Mouse (Mus musculus) neural tube, embryonic 11.5 days (tissue): ENCODE data around the gene Vasn. TPM values are rescaled to one million over a fixed set of nuclear protein-coding genes. Genes with fewer than 3 reads are reported as not detected.

ENCODE experiments used
- ATAC-seq: fragments of 200-750 bp; cut with Nextera tagmentation; 2 replicates; pipeline ENCODE4 v1.8.0; 2017; ENCODE audit warnings: moderate number of reproducible peaks, mild to moderate bottlenecking, moderate TSS enrichment, moderate library complexity; ENCODE audit not compliant: insufficient read depth, low FRiP score, low TSS enrichment
- DNase-seq: peaks from one replicate; pipeline ENCODE4 v3.0.0-alpha.2; 2015; ENCODE audit warnings: low spot score
- H3K27ac ChIP-seq: fragments of 300-500 bp; sonication (generic); 2 replicates; pipeline ENCODE4 v1.5.1; 2014; ENCODE audit warnings: low read depth, mild to moderate bottlenecking, low read length
- H3K27me3 ChIP-seq: fragments of 300-500 bp; sonication (generic); 2 replicates; pipeline ENCODE4 v1.6.1; 2014; ENCODE audit warnings: mild to moderate bottlenecking, low read length, mixed read lengths; ENCODE audit not compliant: control insufficient read depth, insufficient read depth
- H3K36me3 ChIP-seq: fragments of 300-500 bp; sonication (generic); 2 replicates; pipeline ENCODE4 v1.6.1; 2014; ENCODE audit warnings: mild to moderate bottlenecking, low read length, moderate library complexity, mixed read lengths; ENCODE audit not compliant: control insufficient read depth, insufficient read depth
- H3K4me1 ChIP-seq: fragments of 300-500 bp; sonication (generic); 2 replicates; pipeline ENCODE4 v1.6.1; 2014; ENCODE audit warnings: low read length, mixed read lengths; ENCODE audit not compliant: control insufficient read depth, insufficient read depth
- H3K4me2 ChIP-seq: fragments of 300-500 bp; sonication (generic); 2 replicates; pipeline ENCODE4 v1.6.1; 2014; ENCODE audit warnings: low read depth, mild to moderate bottlenecking, moderate library complexity
- H3K4me3 ChIP-seq: fragments of 300-500 bp; sonication (generic); 2 replicates; pipeline ENCODE4 v1.5.1; 2014; ENCODE audit warnings: low read depth, low read length
- H3K9ac ChIP-seq: fragments of 300-500 bp; sonication (generic); 2 replicates; pipeline ENCODE4 v1.6.1; 2014; ENCODE audit warnings: mild to moderate bottlenecking, low read length
- H3K9me3 ChIP-seq: fragments of 300-500 bp; sonication (generic); 2 replicates; pipeline ENCODE4 v1.6.1; 2016; ENCODE audit warnings: low read length; ENCODE audit not compliant: control insufficient read depth
- WGBS: fragments of 180-500 bp; shearing (Covaris S2); extraction: QIAGEN DNeasy Blood & Tissue Kit; methylation state at CpG from one replicate; pipeline ENCODE4 v1.1.7; 2014; 5-methylcytosine and 5-hydroxymethylcytosine counted together
- polyA plus RNA-seq: library from polyadenylated mRNA; unstranded; fragments of >200 nt; fragmentation: Nextera tagmentation; extraction: Ambion mirVana; gene quantifications from 2 replicates; pipeline ENCODE4 v1.2.1, GENCODE M21; 2014

Gene Vasn
- polyA plus RNA-seq, 1 experiment from 2014 or later: 11.1 TPM

DNA sequence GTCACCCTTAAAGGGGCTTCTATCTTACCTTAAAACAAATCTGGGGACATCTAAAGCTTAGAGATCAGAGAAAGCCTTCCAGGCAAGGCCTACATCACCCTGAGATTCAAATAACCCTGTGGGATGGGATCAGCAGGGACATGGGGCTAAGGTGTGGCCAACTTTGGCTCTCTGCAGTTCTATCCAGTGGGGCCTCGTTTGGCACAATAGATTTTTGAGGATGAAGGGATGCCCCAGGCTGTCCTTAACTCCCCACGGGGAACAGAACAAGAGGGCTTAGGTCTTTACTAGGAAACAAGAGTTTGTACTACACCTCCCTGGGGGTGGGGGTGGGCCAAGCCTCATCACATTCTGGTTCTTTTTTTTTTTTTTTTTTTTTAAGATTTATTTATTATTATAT lies 19.6 kb downstream of the Vasn start:
- Histone ChIP-seq H3K4me1 (0 out of 2 replicates have a peak, but pooled peaks cover 2% of the 10 kb centered on the region), H3K36me3 (no peaks in the 10 kb centered on the region), H3K27me3 (no peaks in the 10 kb centered on the region), H3K4me3 (no peak overlapping the region), H3K4me2 (no peak overlapping the region), H3K9ac (no peak overlapping the region), H3K27ac (no peak overlapping the region), H3K9me3 (no peaks in the 10 kb centered on the region)
- DNase-seq (no peak), ATAC-seq (no peak)
- whole genome bisulfite sequencing: 34% methylated on average over 2 of the region's 2 CpGs

DNA sequence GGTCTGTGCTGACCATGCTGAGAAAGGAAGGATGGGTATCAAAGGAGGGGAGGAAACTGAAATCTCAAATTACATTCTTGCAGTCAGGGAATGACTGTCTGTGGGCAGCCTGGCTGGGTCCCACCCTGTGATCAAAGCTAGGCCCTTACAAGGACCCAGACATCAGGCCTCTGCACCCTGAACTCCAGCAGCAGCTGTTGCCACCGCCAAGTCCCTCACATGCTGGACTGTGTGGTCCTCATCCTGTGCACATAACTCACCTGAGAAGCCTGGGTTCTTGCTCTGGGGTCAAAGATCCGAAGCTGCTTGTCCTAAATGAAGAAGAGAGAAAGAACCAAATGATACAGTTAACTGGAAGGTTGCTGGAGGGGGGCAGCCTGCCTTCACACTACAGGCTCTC lies 21.9 kb downstream of the Vasn start:
- H3K9ac ChIP-seq: no peak overlapping the region
- H3K36me3 ChIP-seq: no peaks in the 10 kb centered on the region

DNA sequence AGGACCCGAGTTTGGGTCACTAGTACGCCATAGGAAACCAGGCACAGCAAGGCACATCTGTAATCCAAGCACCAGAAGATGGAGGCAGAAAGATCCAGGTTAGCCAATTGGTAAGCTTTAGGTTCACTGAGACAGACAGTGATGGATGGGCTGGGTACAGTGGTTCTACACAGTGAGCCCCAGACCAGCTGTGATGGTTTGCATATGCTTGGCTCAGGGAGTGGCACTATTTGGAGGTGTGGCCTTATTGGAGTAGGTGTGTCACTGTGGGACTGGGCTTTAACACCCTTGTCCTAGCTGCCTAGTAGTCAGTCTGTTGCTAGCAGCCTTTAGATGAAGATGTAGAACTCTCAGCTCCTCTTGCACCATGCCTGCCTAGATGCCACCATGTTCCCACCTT lies 24.1 kb downstream of the Vasn start:
- peaks cover 3% of the 10 kb centered on the region; the same call in 1 of the 2 replicates for H3K36me3 ChIP-seq
- H3K4me1 ChIP-seq: no peaks in the 10 kb centered on the region
- no peak for DNase-seq
- no peak overlapping the region for H3K4me2 ChIP-seq
- no peak for ATAC-seq
- WGBS: 79% methylated on average over 2 of the region's 2 CpGs
- no peak overlapping the region for H3K4me3 ChIP-seq
- H3K27me3 ChIP-seq: no peaks in the 10 kb centered on the region
- H3K9me3 ChIP-seq: no peaks in the 10 kb centered on the region
- H3K9ac ChIP-seq: no peak overlapping the region
- no peak overlapping the region for H3K27ac ChIP-seq

More for the DNA sequence above, 21.9 kb downstream of the Vasn start:
- no peak overlapping the region for H3K4me3 ChIP-seq
- H3K4me2 ChIP-seq: no peak overlapping the region
- H3K4me1 ChIP-seq: 0 out of 2 replicates have a peak, but pooled peaks cover 1% of the 10 kb centered on the region
- H3K27ac ChIP-seq: no peak overlapping the region
- no peaks in the 10 kb centered on the region for H3K9me3 ChIP-seq
- 63% methylated on average over 2 of the region's 2 CpGs for WGBS
- no peaks in the 10 kb centered on the region for H3K27me3 ChIP-seq
- DNase-seq (no peak), ATAC-seq (no peak)

DNA sequence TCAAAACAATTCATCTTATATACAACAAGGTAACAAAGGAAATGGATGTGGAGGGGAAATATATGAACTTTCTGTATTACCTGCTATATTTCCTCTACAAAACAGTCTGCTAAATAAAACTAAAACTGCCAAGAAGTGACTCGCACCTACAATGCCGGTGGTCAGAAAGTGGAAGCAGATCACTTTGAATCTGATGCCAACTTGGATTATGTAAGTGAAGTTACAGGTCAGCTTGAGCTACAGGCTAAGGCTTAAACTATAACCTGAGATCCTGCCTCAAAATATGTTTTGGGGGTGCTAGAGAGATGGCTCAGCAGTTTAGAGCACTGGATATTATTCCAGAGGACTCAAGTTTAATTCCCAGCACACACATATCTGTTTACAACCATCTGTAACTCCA lies 26.0 kb downstream of the Vasn start:
- Histone ChIP-seq H3K9ac (no peak overlapping the region), H3K4me2 (no peak overlapping the region), H3K4me1 (no peaks in the 10 kb centered on the region), H3K36me3 (peaks cover 3% of the 10 kb centered on the region; the same call in 1 of the 2 replicates), H3K27me3 (no peaks in the 10 kb centered on the region), H3K27ac (no peak overlapping the region), H3K4me3 (no peak overlapping the region), H3K9me3 (no peaks in the 10 kb centered on the region)
- ATAC-seq: no peak
- no peak for DNase-seq
- 88% methylated on average over 2 of the region's 2 CpGs for WGBS

DNA sequence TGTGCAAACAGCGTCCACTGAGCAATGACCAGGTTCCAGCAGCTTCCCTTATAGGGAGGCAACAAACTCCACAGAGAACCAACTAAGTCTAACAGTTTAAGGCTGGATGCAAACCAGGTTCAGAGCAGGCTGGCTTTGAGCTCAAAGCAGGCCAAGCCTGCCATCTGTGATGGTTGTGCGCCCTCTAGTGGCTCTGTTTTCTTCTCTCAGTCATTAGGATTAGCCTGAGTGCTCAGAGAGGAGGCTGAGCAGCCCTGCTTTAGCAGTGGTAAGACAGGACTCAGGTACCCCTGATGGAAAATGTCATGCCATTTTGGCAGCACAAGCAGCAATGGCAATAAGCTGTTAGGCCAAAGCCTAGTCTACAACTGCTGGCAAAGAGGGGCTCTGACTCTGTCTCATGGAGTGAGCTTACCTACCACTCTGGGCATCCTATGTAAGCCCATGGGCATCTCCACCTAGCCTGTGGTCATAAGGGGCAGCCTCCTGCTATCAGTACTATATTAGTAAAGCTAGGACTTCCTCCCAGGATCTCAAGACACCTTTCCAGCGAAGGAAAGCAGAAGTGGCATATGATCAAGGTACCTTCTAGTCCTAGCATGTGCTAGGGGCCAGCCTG lies 27.6 kb downstream of the Vasn start:
- WGBS: 28% methylated on average over 3 of the region's 3 CpGs
- H3K4me2 ChIP-seq: no peak overlapping the region
- no peaks in the 10 kb centered on the region for H3K9me3 ChIP-seq
- H3K27ac ChIP-seq: no peak overlapping the region
- peaks cover 3% of the 10 kb centered on the region; the same call in 1 of the 2 replicates for H3K36me3 ChIP-seq
- ATAC-seq: no peak
- no peaks in the 10 kb centered on the region for H3K4me1 ChIP-seq
- peak; percentile 86 for DNase-seq
- H3K9ac ChIP-seq: no peak overlapping the region
- no peak overlapping the region for H3K4me3 ChIP-seq
- no peaks in the 10 kb centered on the region for H3K27me3 ChIP-seq

DNA sequence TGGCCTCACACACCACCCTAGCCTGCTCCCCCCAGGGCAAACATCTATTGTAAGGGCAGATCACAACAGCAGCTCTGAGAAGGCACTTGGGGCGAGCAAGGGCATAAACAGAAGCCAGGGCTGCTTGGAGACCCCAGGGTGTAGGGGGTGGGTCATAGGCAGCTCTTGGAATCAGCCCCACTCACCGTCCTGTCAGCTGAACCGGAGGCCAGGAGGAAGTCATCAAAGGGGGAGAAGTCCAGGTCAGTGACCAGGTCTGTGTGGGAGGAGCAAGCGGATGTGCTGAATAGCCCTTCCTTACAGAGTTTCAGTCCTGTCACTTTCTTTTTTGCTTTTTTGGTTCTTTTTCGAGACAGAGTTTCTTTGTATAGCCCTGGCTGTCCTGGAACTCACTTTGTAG lies 30.6 kb downstream of the Vasn start:
- H3K4me1 ChIP-seq: no peaks in the 10 kb centered on the region
- no peak overlapping the region for H3K4me2 ChIP-seq
- no peak overlapping the region for H3K9ac ChIP-seq
- 74% methylated on average over 5 of the region's 5 CpGs for WGBS
- no peak overlapping the region for H3K4me3 ChIP-seq
- H3K27me3 ChIP-seq: no peaks in the 10 kb centered on the region
- peaks cover 5% of the 10 kb centered on the region for H3K36me3 ChIP-seq
- no peak overlapping the region for H3K27ac ChIP-seq
- DNase-seq (no peak), ATAC-seq (no peak)
- H3K9me3 ChIP-seq: no peaks in the 10 kb centered on the region

DNA sequence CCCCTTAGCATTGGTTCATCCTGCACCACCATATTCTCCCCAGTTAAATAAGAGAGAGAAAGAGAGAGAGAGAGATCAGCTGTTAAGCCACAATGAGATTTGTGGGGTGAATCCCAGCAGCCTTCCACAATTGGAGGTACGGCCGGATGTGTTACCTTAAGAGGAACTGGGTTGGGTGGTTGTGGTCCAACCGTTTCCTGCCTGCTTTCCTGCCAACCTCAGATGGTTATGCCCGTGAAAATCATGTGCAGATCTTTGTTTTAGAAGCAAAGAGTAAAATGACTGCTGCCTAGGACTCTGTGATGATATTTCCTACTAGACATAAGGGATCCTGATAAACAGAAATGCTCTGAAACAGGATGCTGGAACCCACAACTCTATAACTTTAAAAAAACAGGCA lies 34.4 kb downstream of the Vasn start:
- no peak overlapping the region for H3K27ac ChIP-seq
- peaks cover 3% of the 10 kb centered on the region; the same call in 1 of the 2 replicates for H3K36me3 ChIP-seq
- ATAC-seq: no peak
- no peak overlapping the region for H3K4me2 ChIP-seq
- H3K4me3 ChIP-seq: no peak overlapping the region
- H3K9ac ChIP-seq: no peak overlapping the region
- no peaks in the 10 kb centered on the region for H3K9me3 ChIP-seq
- 89% methylated on average over 4 of the region's 4 CpGs for WGBS
- H3K27me3 ChIP-seq: no peaks in the 10 kb centered on the region
- 0 out of 2 replicates have a peak, but pooled peaks cover 6% of the 10 kb centered on the region for H3K4me1 ChIP-seq
- no peak for DNase-seq

DNA sequence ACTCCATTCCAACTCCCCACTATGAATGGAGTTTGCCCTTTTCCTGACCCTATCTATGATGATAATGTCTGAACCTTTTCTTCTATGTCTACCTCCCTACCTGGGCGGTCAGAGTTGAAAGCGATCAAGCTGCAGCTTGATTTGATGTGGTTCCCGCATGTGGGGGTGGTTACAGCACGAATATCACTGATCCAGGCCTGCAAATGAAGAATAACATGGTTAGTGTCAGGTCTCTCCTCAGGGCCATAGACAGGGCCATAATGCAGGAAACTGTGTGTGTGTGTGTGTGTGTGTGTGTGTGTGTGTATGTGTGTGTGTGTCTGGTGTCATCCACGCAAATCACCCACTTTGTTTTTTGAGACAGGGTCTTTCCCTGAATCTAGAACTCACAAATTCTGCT lies 37.1 kb downstream of the Vasn start:
- no peak overlapping the region for H3K9ac ChIP-seq
- no peak overlapping the region for H3K4me3 ChIP-seq
- H3K36me3 ChIP-seq: peaks cover 3% of the 10 kb centered on the region; the same call in 1 of the 2 replicates
- no peaks in the 10 kb centered on the region for H3K9me3 ChIP-seq
- no peak for DNase-seq
- H3K27me3 ChIP-seq: no peaks in the 10 kb centered on the region
- H3K27ac ChIP-seq: no peak overlapping the region
- H3K4me2 ChIP-seq: no peak overlapping the region
- H3K4me1 ChIP-seq: 0 out of 2 replicates have a peak, but pooled peaks cover 6% of the 10 kb centered on the region
- no peak for ATAC-seq
- 95% methylated on average over 5 of the region's 5 CpGs for WGBS

DNA sequence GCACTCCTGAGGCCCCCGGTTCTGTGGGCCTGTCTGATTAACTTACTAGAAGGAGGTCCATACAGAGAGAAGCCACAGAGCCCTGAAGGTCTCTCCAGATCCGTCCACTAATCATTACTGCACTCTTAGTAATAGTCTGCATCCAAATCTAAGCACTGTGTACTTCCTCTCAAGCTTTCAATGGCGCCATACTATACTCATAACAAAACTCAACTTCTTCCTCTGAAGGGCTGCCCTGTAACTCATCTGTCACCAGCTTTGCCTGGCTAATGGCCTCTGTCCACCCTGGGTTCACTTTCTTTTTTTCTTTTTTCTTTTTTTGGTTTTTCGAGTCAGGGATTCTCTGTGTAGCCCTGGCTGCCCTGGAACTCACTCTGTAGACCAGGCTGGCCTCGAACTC lies 38.3 kb downstream of the Vasn start:
- no peaks in the 10 kb centered on the region for H3K9me3 ChIP-seq
- DNase-seq (no peak), ATAC-seq (no peak)
- no peak overlapping the region for H3K27ac ChIP-seq
- no peak overlapping the region for H3K4me2 ChIP-seq
- H3K9ac ChIP-seq: no peak overlapping the region
- H3K4me3 ChIP-seq: no peak overlapping the region
- no peaks in the 10 kb centered on the region for H3K27me3 ChIP-seq
- 88% methylated on average over 5 of the region's 5 CpGs for WGBS
- peaks cover 6% of the 10 kb centered on the region; the same call in 1 of the 2 replicates for H3K4me1 ChIP-seq
- peaks cover 3% of the 10 kb centered on the region; the same call in 1 of the 2 replicates for H3K36me3 ChIP-seq
